Comparison of ENCODE assay signal across 16 mouse cellular contexts in the genomic region with DNA sequence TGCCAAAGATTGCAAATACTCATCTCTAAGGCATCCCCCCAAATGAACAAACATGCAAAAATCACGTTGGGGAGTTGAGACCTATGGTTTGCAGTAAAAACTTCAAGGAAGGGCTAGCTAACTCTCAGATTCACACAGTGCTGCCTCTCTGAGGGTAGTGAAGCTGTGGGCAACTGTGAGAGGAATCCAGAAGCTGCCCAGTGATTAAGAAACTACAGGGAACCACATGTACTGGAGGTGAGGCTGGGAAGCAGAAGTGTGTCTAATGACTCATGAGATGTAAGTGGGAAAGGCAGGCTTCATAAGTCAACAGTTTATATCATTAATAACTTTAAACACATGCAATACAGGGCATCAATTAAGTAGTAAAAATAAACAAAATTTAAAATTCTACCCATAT.
"Had no signal": no experiment of that assay in that cellular context is flagged by ENCODE, and none has a peak within 500 bp of the region (broad histone marks: within the 10 kb centered on the region; RNA-seq: fewer than 3 reads in every experiment).

No protein-coding gene starts in this region.

- H3K36me3 ChIP-seq: liver, embryonic 13.5 days; liver, embryonic 15.5 days; midbrain, embryonic 12.5 days; midbrain, embryonic 15.5 days; neural tube, embryonic 12.5 days; stomach, embryonic 15.5 days had no signal

- H3K4me2 ChIP-seq: liver, embryonic 11.5 days; liver, embryonic 13.5 days; liver, embryonic 15.5 days; lung, embryonic 14.5 days; midbrain, embryonic 12.5 days; midbrain, embryonic 15.5 days; neural tube, embryonic 12.5 days; stomach, embryonic 15.5 days had no signal

- ATAC-seq: liver, postnatal 0 days; midbrain, embryonic 15.5 days had no signal

- H3K27ac ChIP-seq: liver, embryonic 13.5 days; liver, embryonic 15.5 days; macrophage; midbrain, embryonic 12.5 days; midbrain, embryonic 15.5 days; neural tube, embryonic 12.5 days; stomach, embryonic 15.5 days; stomach, postnatal 0 days had no signal

- H3K27me3 ChIP-seq: liver, embryonic 13.5 days; liver, embryonic 15.5 days; megakaryocyte, embryonic 14.5 days; midbrain, embryonic 12.5 days; midbrain, embryonic 15.5 days; neural tube, embryonic 12.5 days; stomach, embryonic 15.5 days had no signal

- H3K4me1 ChIP-seq: liver, embryonic 13.5 days; liver, embryonic 15.5 days; megakaryocyte, embryonic 14.5 days; midbrain, embryonic 12.5 days; neural tube, embryonic 12.5 days had no signal

- H3K4me3 ChIP-seq: liver, embryonic 13.5 days; liver, embryonic 15.5 days; megakaryocyte, embryonic 14.5 days; midbrain, embryonic 12.5 days; midbrain, embryonic 15.5 days; neural tube, embryonic 12.5 days; stomach, embryonic 15.5 days had no signal

- DNase-seq: liver, embryonic 13.5 days; liver, postnatal 0 days; lung, embryonic 14.5 days; right cerebral cortex, postnatal 14 days; thymus, adult 2 months; thymus, postnatal 25 days; thymus, postnatal 4 days had no signal

- H3K9ac ChIP-seq: liver, embryonic 13.5 days; liver, embryonic 15.5 days; liver, postnatal 0 days; lung, embryonic 14.5 days; midbrain, embryonic 12.5 days; midbrain, embryonic 15.5 days; neural tube, embryonic 12.5 days; stomach, embryonic 15.5 days had no signal

- H3K9me3 ChIP-seq: liver, embryonic 13.5 days; liver, embryonic 15.5 days; megakaryocyte, embryonic 14.5 days; midbrain, embryonic 12.5 days; midbrain, embryonic 15.5 days; neural tube, embryonic 12.5 days; stomach, embryonic 15.5 days had no signal
